Mouse (Mus musculus): ENCODE measurements at regions not wholly inside any gene's neighbourhood (a gene's known extent, or its start where the extent isn't known, plus 50 kb on each side); places are given as distances from the start of the nearest gene placed in this dataset.

GRCm38 (mm10) chr3:37842289-37842688 lies 118.0 kb upstream of the Gm5148 start:
- 44% methylated on average over 7 of the region's 7 CpGs for WGBS
- no peak for TF ChIP-seq CTCF (IDR thresholded peaks at IDR 0.05; ENCODE audit: low read depth)
- no peak overlapping the region for H3K4me2 ChIP-seq (ENCODE audit: low read depth)

GRCm38 (mm10) chr3:37838896-37839295 lies 114.6 kb upstream of the Gm5148 start:
- 65% methylated on average over 11 of the region's 11 CpGs for WGBS
- no peak for DNase-seq

More at GRCm38 (mm10) chr3:37842289-37842688, 118.0 kb upstream of the Gm5148 start:
- no peak overlapping the region for H3K4me3 ChIP-seq (ENCODE audit: low read depth, low read length)
- no peaks in the 10 kb centered on the region for H3K4me1 ChIP-seq (ENCODE audit: insufficient read depth)
- H3K36me3 ChIP-seq (ENCODE audit: insufficient read depth), result no peaks in the 10 kb centered on the region
- no peak overlapping the region for H3K9ac ChIP-seq
- H3K27ac ChIP-seq (ENCODE audit: low read depth, low read length), result no peak overlapping the region
- no peak for ATAC-seq
- H3K27me3 ChIP-seq (ENCODE audit: insufficient read depth, low read length), result no peaks in the 10 kb centered on the region
- no peak for DNase-seq
- no peaks in the 10 kb centered on the region for H3K9me3 ChIP-seq (ENCODE audit: low read length)

GRCm38 (mm10) chr3:37836749-37837148 lies 112.5 kb upstream of the Gm5148 start:
- Histone ChIP-seq H3K4me2 (ENCODE audit: low read depth) (no peak overlapping the region), H3K9ac (no peak overlapping the region), H3K27ac (ENCODE audit: low read depth, low read length) (no peak overlapping the region), H3K9me3 (ENCODE audit: low read length) (no peaks in the 10 kb centered on the region), H3K4me1 (ENCODE audit: insufficient read depth) (no peaks in the 10 kb centered on the region), H3K4me3 (ENCODE audit: low read depth, low read length) (no peak overlapping the region), H3K36me3 (ENCODE audit: insufficient read depth) (no peaks in the 10 kb centered on the region), H3K27me3 (ENCODE audit: insufficient read depth, low read length) (no peaks in the 10 kb centered on the region)
- no peak for TF ChIP-seq CTCF (IDR thresholded peaks at IDR 0.05; ENCODE audit: low read depth)
- no peak for DNase-seq
- 84% methylated on average over 5 of the region's 5 CpGs for WGBS
- no peak for ATAC-seq

More at GRCm38 (mm10) chr3:37838896-37839295, 114.6 kb upstream of the Gm5148 start:
- Histone ChIP-seq H3K27ac (ENCODE audit: low read depth, low read length) (no peak overlapping the region), H3K4me1 (ENCODE audit: insufficient read depth) (no peaks in the 10 kb centered on the region), H3K4me3 (ENCODE audit: low read depth, low read length) (no peak overlapping the region), H3K9ac (no peak overlapping the region), H3K4me2 (ENCODE audit: low read depth) (no peak overlapping the region), H3K9me3 (ENCODE audit: low read length) (no peaks in the 10 kb centered on the region), H3K27me3 (ENCODE audit: insufficient read depth, low read length) (no peaks in the 10 kb centered on the region), H3K36me3 (ENCODE audit: insufficient read depth) (no peaks in the 10 kb centered on the region)
- no peak for ATAC-seq
- no peak for TF ChIP-seq CTCF (IDR thresholded peaks at IDR 0.05; ENCODE audit: low read depth)

GRCm38 (mm10) chr3:37835687-37836086 lies 111.4 kb upstream of the Gm5148 start:
- no peak overlapping the region for H3K4me2 ChIP-seq (ENCODE audit: low read depth)
- no peak overlapping the region for H3K27ac ChIP-seq (ENCODE audit: low read depth, low read length)
- no peaks in the 10 kb centered on the region for H3K27me3 ChIP-seq (ENCODE audit: insufficient read depth, low read length)
- no peaks in the 10 kb centered on the region for H3K9me3 ChIP-seq (ENCODE audit: low read length)
- H3K9ac ChIP-seq, result no peak overlapping the region
- no peak for DNase-seq
- H3K4me3 ChIP-seq (ENCODE audit: low read depth, low read length), result no peak overlapping the region
- WGBS, result 92% methylated on average over 2 of the region's 2 CpGs
- no peak for TF ChIP-seq CTCF (IDR thresholded peaks at IDR 0.05; ENCODE audit: low read depth)
- H3K4me1 ChIP-seq (ENCODE audit: insufficient read depth), result no peaks in the 10 kb centered on the region
- no peak for ATAC-seq
- no peaks in the 10 kb centered on the region for H3K36me3 ChIP-seq (ENCODE audit: insufficient read depth)

GRCm38 (mm10) chr3:37835135-37835534 lies 110.8 kb upstream of the Gm5148 start:
- WGBS, result 85% methylated on average over 5 of the region's 5 CpGs
- Histone ChIP-seq H3K27me3 (ENCODE audit: insufficient read depth, low read length) (no peaks in the 10 kb centered on the region), H3K9me3 (ENCODE audit: low read length) (no peaks in the 10 kb centered on the region), H3K4me3 (ENCODE audit: low read depth, low read length) (no peak overlapping the region), H3K4me1 (ENCODE audit: insufficient read depth) (no peaks in the 10 kb centered on the region), H3K4me2 (ENCODE audit: low read depth) (no peak overlapping the region), H3K36me3 (ENCODE audit: insufficient read depth) (no peaks in the 10 kb centered on the region), H3K27ac (ENCODE audit: low read depth, low read length) (no peak overlapping the region), H3K9ac (no peak overlapping the region)
- no peak for DNase-seq
- no peak for ATAC-seq
- TF ChIP-seq CTCF (IDR thresholded peaks at IDR 0.05; ENCODE audit: low read depth), result no peak

- H3K4me1 ChIP-seq (ENCODE audit: insufficient read depth), result no peaks in the 10 kb centered on the region
- ATAC-seq, result no peak
- no peaks in the 10 kb centered on the region for H3K9me3 ChIP-seq (ENCODE audit: low read length)
- no peak overlapping the region for H3K9ac ChIP-seq
- H3K4me3 ChIP-seq (ENCODE audit: low read depth, low read length), result no peak overlapping the region
- DNase-seq, result no peak
- WGBS, result 60% methylated on average over 3 of the region's 3 CpGs
- H3K4me2 ChIP-seq (ENCODE audit: low read depth), result no peak overlapping the region
- no peak for TF ChIP-seq CTCF (IDR thresholded peaks at IDR 0.05; ENCODE audit: low read depth)
- no peaks in the 10 kb centered on the region for H3K36me3 ChIP-seq (ENCODE audit: insufficient read depth)
- no peaks in the 10 kb centered on the region for H3K27me3 ChIP-seq (ENCODE audit: insufficient read depth, low read length)
- H3K27ac ChIP-seq (ENCODE audit: low read depth, low read length), result no peak overlapping the region
Observed at GRCm38 (mm10) chr3:37834626-37835025, 110.3 kb upstream of the Gm5148 start.

- Histone ChIP-seq H3K27ac (ENCODE audit: low read depth, low read length) (no peak overlapping the region), H3K4me2 (ENCODE audit: low read depth) (no peak overlapping the region), H3K36me3 (ENCODE audit: insufficient read depth) (no peaks in the 10 kb centered on the region), H3K27me3 (ENCODE audit: insufficient read depth, low read length) (no peaks in the 10 kb centered on the region), H3K9me3 (ENCODE audit: low read length) (no peaks in the 10 kb centered on the region), H3K4me3 (ENCODE audit: low read depth, low read length) (no peak overlapping the region), H3K9ac (no peak overlapping the region), H3K4me1 (ENCODE audit: insufficient read depth) (no peaks in the 10 kb centered on the region)
- no peak for DNase-seq
- no peak for ATAC-seq
- 78% methylated on average over 4 of the region's 4 CpGs for whole genome bisulfite sequencing
- TF ChIP-seq CTCF (IDR thresholded peaks at IDR 0.05; ENCODE audit: low read depth), result no peak
Observed at GRCm38 (mm10) chr3:37833387-37833786, 109.1 kb upstream of the Gm5148 start.

- H3K4me3 ChIP-seq (ENCODE audit: low read depth, low read length), result no peak overlapping the region
- WGBS, result 76% methylated on average over 1 of the region's 1 CpGs
- no peak overlapping the region for H3K4me2 ChIP-seq (ENCODE audit: low read depth)
- H3K4me1 ChIP-seq (ENCODE audit: insufficient read depth), result no peaks in the 10 kb centered on the region
- H3K27ac ChIP-seq (ENCODE audit: low read depth, low read length), result no peak overlapping the region
- ATAC-seq (no peak), DNase-seq (no peak)
- H3K36me3 ChIP-seq (ENCODE audit: insufficient read depth), result no peaks in the 10 kb centered on the region
- no peak overlapping the region for H3K9ac ChIP-seq
- no peaks in the 10 kb centered on the region for H3K27me3 ChIP-seq (ENCODE audit: insufficient read depth, low read length)
- H3K9me3 ChIP-seq (ENCODE audit: low read length), result no peaks in the 10 kb centered on the region
- no peak for TF ChIP-seq CTCF (IDR thresholded peaks at IDR 0.05; ENCODE audit: low read depth)
Observed at GRCm38 (mm10) chr3:37827546-37827945, 103.3 kb upstream of the Gm5148 start.
